Mouse (Mus musculus) activated CD4-positive, CD25-positive, alpha-beta regulatory T cell, adult 4 months (primary cell): Measurements from ENCODE around the gene Cd81. TPM values are rescaled to one million over a fixed set of nuclear protein-coding genes. Genes with fewer than 3 reads are reported as not detected.

Source experiments
- ATAC-seq: one replicate; pipeline ENCODE4 v1.8.0; 2017
- polyA plus RNA-seq, 2 experiments: library from polyadenylated mRNA; unstranded; fragments of 100-300 nt; shearing (Covaris generic); gene quantifications; one replicate each; pipeline ENCODE4 v1.2.1; 2017

Cd81 gene
- polyA plus RNA-seq, 2 experiments from 2014 or later, result 155 to 235 TPM

DNA sequence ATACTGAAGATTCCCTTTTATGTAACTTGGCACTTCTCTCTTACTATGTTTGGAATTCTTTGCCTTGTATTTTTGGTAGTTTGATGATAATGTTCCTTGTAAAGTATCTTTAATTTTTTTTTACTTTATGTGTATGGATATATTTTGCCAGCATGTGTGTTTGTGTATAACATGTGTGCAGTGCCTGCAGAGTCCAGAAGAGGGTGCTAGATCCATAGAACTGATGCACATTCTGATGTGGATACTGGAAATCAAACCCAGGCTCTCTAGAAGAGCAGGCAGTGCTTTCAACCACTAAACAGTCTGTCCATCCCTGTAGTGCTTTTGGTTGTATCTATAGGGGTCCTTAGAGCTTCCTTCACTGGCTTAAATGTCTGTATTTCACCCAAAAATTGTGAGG, 62.2 kb downstream of the Cd81 start:
- no peak for ATAC-seq

DNA sequence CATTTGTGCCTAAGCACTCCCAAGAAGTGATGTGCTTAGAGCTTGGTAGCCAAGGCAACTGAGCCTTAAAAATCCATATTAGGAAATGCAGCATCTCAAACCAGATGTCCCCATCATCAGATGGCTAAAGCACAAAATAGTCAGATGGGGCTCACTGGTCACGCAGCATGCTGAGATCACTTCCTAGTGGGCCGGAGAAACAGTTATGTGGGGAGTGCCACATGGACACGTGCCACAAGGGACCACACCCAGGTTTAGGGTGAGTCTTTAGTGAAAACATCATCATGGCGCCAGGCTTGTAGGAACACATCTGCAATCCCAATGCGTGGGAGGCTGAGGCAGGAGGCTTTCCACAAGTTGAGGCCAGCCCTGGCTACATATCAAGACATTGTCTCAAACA, 64.0 kb downstream of the Cd81 start:
- ATAC-seq, result no peak

Other genes starting within 250 kb of the Cd81 start
- not detected for gene Th, start 121.6 kb upstream of the Cd81 start, polyA plus RNA-seq
- gene Ascl2, start 83.5 kb upstream of the Cd81 start, polyA plus RNA-seq, result under 1 TPM in 1 of 2 experiments, not detected in 1; 0.29 TPM
- 100 to 1,000 TPM; 419 to 490 TPM for gene Tspan32, start 47.7 kb upstream of the Cd81 start, polyA plus RNA-seq
- gene Tssc4, start 16.5 kb downstream of the Cd81 start, polyA plus RNA-seq, result 10 to 100 TPM; 22.8 to 50.7 TPM
- gene Trpm5, start 41.9 kb downstream of the Cd81 start, polyA plus RNA-seq, result not detected
- not detected for gene Kcnq1, start 53.6 kb downstream of the Cd81 start, polyA plus RNA-seq